Mouse (Mus musculus): ENCODE results near the gene Vmn2r-ps159. TPM values are rescaled to one million over a fixed set of nuclear protein-coding genes. Genes with fewer than 3 reads are reported as not detected.

The Vmn2r-ps159 gene
- polyA plus RNA-seq (2017; shearing (Covaris generic)): under 1 TPM in 1 of 2 experiments, not detected in 1; 0.22 TPM

GRCm38 (mm10) chr4:156330803-156331202, at the start of gene Vmn2r-ps159:
Gene Vmn2r-ps159, plus strand, starts transcription at chr4:156331103.

Other genes with a start within 250 kb of the Vmn2r-ps159 start
- gene 9430015G10Rik, start 221.1 kb upstream of the Vmn2r-ps159 start, polyA plus RNA-seq (2017; shearing (Covaris generic)): 10 to 100 TPM; 26.0 to 42.9 TPM
- gene Rnf223, start 200.6 kb upstream of the Vmn2r-ps159 start, polyA plus RNA-seq (2017; shearing (Covaris generic)): 1 to 10 TPM in 1 of 2 experiments, under 1 TPM in 1; 0.35 to 1.3 TPM
- 1 to 10 TPM; 4.5 to 5.9 TPM for gene Agrn, start 133.6 kb upstream of the Vmn2r-ps159 start, polyA plus RNA-seq (2017; shearing (Covaris generic))
- 10 to 100 TPM; 34.0 to 41.3 TPM for gene Isg15, start 130.3 kb upstream of the Vmn2r-ps159 start, polyA plus RNA-seq (2017; shearing (Covaris generic))
- gene AW011738, start 127.8 kb upstream of the Vmn2r-ps159 start, polyA plus RNA-seq (2017; shearing (Covaris generic)): 10 to 100 TPM; 25.0 to 25.6 TPM
- gene Perm1, start 115.2 kb upstream of the Vmn2r-ps159 start, polyA plus RNA-seq (2017; shearing (Covaris generic)): 1 to 10 TPM; 1.2 to 2.4 TPM
- gene Plekhn1, start 96.2 kb upstream of the Vmn2r-ps159 start, polyA plus RNA-seq (2017; shearing (Covaris generic)): 10 to 100 TPM; 34.6 to 38.5 TPM
- gene Noc2l, start 95.1 kb upstream of the Vmn2r-ps159 start, polyA plus RNA-seq (2017; shearing (Covaris generic)): 100 to 1,000 TPM; 124 to 157 TPM
- 1 to 10 TPM; 2.5 to 4.0 TPM for gene Samd11, start 75.4 kb upstream of the Vmn2r-ps159 start, polyA plus RNA-seq (2017; shearing (Covaris generic))